Mouse (Mus musculus): ENCODE measurements at regions not wholly inside any gene's neighbourhood (a gene's known extent, or its start where the extent isn't known, plus 50 kb on each side); places are given as distances from the start of the nearest gene placed in this dataset.
A peak's percentile ranks its signal among the peaks of the same experiment; 100 is the strongest.

DNA sequence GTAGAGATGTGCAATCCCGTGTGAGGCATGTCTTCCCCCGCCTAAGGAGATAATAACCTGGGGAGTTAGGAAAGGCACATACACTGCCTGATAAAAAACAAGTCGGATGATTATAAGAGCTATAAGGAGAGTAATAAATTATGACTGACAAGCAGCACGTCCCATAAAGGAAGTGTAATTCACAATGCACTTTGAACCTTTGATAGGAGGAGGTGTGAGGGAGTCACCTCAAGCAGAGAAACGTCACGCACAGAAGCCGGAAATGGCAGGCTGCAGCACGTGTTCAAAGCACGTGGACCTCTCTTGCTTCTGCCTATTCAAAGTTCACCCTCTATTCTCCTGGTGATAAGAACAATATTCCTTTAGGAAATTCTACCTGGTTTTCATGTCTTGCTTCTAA, 154.4 kb upstream of the Dyrk2 start:
- Histone ChIP-seq H3K9ac (ENCODE audit: low read length) (no peak overlapping the region), H3K4me3 (replicated peaks; ENCODE audit: low read length) (no peak overlapping the region), H3K9me3 (replicated peaks; ENCODE audit: control insufficient read depth, low read length) (no peaks in the 10 kb centered on the region), H3K4me1 (ENCODE audit: control insufficient read depth, insufficient read depth, low read length) (no peaks in the 10 kb centered on the region), H3K36me3 (ENCODE audit: control insufficient read depth, insufficient read depth, low read length) (no peaks in the 10 kb centered on the region), H3K27ac (ENCODE audit: low read length) (no peak overlapping the region), H3K4me2 (ENCODE audit: low read depth, low read length) (no peak overlapping the region), H3K27me3 (ENCODE audit: control insufficient read depth, insufficient read depth, low read length) (no peaks in the 10 kb centered on the region)
- ATAC-seq (ENCODE audit: insufficient read depth, low FRiP score) = peak; percentile 62; the same call in 1 of the 2 replicates
- whole genome bisulfite sequencing = 36% methylated on average over 9 of the region's 9 CpGs

DNA sequence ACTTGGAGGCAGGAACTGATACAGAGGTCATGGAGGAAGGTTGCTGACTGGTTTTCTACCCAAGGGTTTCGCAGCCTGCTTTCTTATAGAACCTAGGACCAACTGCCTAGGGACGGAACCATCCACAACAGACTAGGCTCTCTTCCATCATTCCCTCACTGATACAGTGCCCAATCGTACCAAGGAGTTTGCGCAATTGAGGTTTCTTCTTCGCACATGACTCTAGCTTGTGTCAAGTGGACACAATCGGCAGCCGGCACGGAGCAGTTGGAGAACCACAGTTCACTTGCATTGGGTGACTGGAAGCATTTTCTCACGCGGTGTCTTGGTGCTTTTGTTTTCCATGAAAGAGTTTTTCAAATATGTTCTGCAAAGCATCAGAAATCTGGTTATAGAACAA, 149.1 kb upstream of the Dyrk2 start:
- ATAC-seq (ENCODE audit: insufficient read depth, low FRiP score) = no peak
- H3K27me3 ChIP-seq (ENCODE audit: control insufficient read depth, insufficient read depth, low read length) = no peaks in the 10 kb centered on the region
- no peak overlapping the region for H3K9ac ChIP-seq (ENCODE audit: low read length)
- 93% methylated on average over 10 of the region's 10 CpGs for WGBS
- no peaks in the 10 kb centered on the region for H3K9me3 ChIP-seq (replicated peaks; ENCODE audit: control insufficient read depth, low read length)
- H3K4me2 ChIP-seq (ENCODE audit: low read depth, low read length) = no peak overlapping the region
- H3K36me3 ChIP-seq (ENCODE audit: control insufficient read depth, insufficient read depth, low read length) = no peaks in the 10 kb centered on the region
- no peaks in the 10 kb centered on the region for H3K4me1 ChIP-seq (ENCODE audit: control insufficient read depth, insufficient read depth, low read length)
- H3K4me3 ChIP-seq (replicated peaks; ENCODE audit: low read length) = no peak overlapping the region
- no peak overlapping the region for H3K27ac ChIP-seq (ENCODE audit: low read length)

DNA sequence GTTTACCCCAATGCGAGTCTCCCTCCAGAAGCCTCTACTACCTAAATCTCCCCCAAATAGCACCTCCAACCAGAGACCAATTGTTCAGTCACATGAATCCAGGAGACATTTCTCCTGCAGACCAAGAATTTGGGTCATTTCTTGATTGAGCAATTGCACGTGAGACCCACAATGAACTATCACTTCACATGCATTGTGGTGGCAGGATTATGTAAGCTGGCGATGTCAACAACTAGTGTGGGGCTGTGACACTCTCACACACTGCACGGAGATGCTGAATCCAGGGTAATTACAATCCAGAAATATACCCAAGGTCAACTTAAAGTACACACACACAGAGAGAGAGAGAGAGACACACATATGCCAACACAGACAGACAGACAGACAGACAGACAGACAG, 148.5 kb upstream of the Dyrk2 start:
- no peaks in the 10 kb centered on the region for H3K27me3 ChIP-seq (ENCODE audit: control insufficient read depth, insufficient read depth, low read length)
- H3K4me3 ChIP-seq (replicated peaks; ENCODE audit: low read length) = no peak overlapping the region
- H3K36me3 ChIP-seq (ENCODE audit: control insufficient read depth, insufficient read depth, low read length) = no peaks in the 10 kb centered on the region
- no peak overlapping the region for H3K4me2 ChIP-seq (ENCODE audit: low read depth, low read length)
- H3K4me1 ChIP-seq (ENCODE audit: control insufficient read depth, insufficient read depth, low read length) = no peaks in the 10 kb centered on the region
- no peak overlapping the region for H3K9ac ChIP-seq (ENCODE audit: low read length)
- no peaks in the 10 kb centered on the region for H3K9me3 ChIP-seq (replicated peaks; ENCODE audit: control insufficient read depth, low read length)
- ATAC-seq (ENCODE audit: insufficient read depth, low FRiP score) = no peak
- whole genome bisulfite sequencing = 91% methylated on average over 4 of the region's 4 CpGs
- no peak overlapping the region for H3K27ac ChIP-seq (ENCODE audit: low read length)

DNA sequence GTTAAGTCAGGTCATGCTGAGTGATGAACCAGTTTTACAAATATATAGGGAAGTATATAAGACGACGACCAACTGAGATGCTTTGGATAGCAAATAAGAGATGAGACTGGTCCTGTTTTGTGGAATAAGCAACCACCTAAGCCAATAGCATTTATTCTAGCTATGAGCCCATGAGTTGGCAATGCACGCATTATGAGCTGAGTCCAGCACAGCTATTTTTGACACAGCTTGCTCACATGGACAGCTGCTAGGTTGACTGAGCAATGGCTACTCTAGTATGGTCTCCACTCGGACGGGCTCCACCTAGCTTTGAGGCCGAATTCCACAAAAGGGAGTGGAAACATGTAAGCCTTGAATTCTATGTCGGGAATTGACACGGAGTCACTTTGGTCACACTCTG, 146.1 kb upstream of the Dyrk2 start:
- Histone ChIP-seq H3K9me3 (replicated peaks; ENCODE audit: control insufficient read depth, low read length) (no peaks in the 10 kb centered on the region), H3K4me3 (replicated peaks; ENCODE audit: low read length) (no peak overlapping the region), H3K4me1 (ENCODE audit: control insufficient read depth, insufficient read depth, low read length) (peaks cover 8% of the 10 kb centered on the region; the same call in 1 of the 2 replicates), H3K27ac (ENCODE audit: low read length) (no peak overlapping the region), H3K9ac (ENCODE audit: low read length) (no peak overlapping the region), H3K4me2 (ENCODE audit: low read depth, low read length) (no peak overlapping the region), H3K36me3 (ENCODE audit: control insufficient read depth, insufficient read depth, low read length) (no peaks in the 10 kb centered on the region), H3K27me3 (ENCODE audit: control insufficient read depth, insufficient read depth, low read length) (no peaks in the 10 kb centered on the region)
- no peak for ATAC-seq (ENCODE audit: insufficient read depth, low FRiP score)
- 87% methylated on average over 8 of the region's 8 CpGs for WGBS

DNA sequence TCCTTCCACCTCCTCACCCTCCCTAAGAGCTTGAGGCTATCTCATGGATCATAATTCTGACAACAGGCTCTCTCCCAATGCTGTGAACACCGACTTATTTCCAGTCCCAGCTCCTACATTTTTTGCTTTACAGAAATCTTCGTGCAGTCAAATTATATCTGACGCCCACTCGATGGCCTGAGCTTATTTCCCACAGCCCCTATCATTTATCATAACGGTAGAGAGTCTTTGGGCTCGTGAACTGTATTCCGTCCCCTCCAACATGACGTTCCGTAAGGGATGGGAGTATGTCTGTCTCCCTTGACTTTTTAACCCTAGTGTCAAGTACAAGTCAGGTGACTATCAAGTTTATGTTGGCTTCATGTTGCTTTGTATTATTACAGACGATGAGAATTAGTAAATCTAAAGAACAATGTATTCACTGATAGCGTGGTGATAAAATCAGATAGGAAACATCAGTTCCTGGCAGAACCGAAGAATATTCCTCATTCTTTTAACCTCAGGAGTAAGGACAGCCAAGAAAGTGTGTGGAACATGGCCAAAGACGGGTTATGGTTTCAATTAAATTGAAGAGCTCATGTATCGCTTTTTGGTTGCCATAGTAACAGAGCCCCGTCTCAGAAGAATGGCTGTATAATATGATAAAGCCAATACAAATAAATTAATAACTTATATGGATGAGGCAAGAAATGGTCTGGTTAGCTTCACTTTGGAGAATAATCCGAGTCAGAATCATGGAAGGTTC, 145.5 kb upstream of the Dyrk2 start:
- no peak overlapping the region for H3K4me2 ChIP-seq (ENCODE audit: low read depth, low read length)
- no peaks in the 10 kb centered on the region for H3K36me3 ChIP-seq (ENCODE audit: control insufficient read depth, insufficient read depth, low read length)
- 60% methylated on average over 16 of the region's 16 CpGs for WGBS
- H3K9ac ChIP-seq (ENCODE audit: low read length) = no peak overlapping the region
- no peaks in the 10 kb centered on the region for H3K9me3 ChIP-seq (replicated peaks; ENCODE audit: control insufficient read depth, low read length)
- ATAC-seq (ENCODE audit: insufficient read depth, low FRiP score) = no peak
- H3K27ac ChIP-seq (ENCODE audit: low read length) = no peak overlapping the region
- peaks cover 14% of the 10 kb centered on the region for H3K4me1 ChIP-seq (ENCODE audit: control insufficient read depth, insufficient read depth, low read length)
- no peaks in the 10 kb centered on the region for H3K27me3 ChIP-seq (ENCODE audit: control insufficient read depth, insufficient read depth, low read length)
- no peak overlapping the region for H3K4me3 ChIP-seq (replicated peaks; ENCODE audit: low read length)

DNA sequence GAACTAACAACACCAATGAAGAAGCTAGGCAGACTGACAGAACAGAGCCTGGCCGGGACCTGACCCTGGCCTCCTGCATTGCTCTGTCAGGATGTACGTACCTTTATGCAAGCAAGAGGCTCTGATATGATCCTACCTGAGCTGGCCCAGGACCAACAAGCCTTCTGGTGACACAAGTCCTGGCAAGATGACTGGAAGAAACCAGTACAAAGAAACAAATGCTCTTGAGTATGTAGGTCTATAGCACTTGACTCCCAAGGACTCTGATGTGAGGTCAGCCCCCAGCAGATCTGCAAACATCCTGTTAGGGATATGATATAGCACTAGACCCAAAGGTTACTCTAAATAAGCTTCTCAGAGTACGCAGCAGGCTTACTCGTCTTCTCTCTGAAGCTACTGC, 144.7 kb upstream of the Dyrk2 start:
- WGBS = 59% methylated on average over 4 of the region's 4 CpGs
- Histone ChIP-seq H3K9ac (ENCODE audit: low read length) (no peak overlapping the region), H3K4me2 (ENCODE audit: low read depth, low read length) (no peak overlapping the region), H3K9me3 (replicated peaks; ENCODE audit: control insufficient read depth, low read length) (no peaks in the 10 kb centered on the region), H3K4me1 (ENCODE audit: control insufficient read depth, insufficient read depth, low read length) (peaks cover 14% of the 10 kb centered on the region), H3K27ac (ENCODE audit: low read length) (no peak overlapping the region), H3K4me3 (replicated peaks; ENCODE audit: low read length) (no peak overlapping the region), H3K36me3 (ENCODE audit: control insufficient read depth, insufficient read depth, low read length) (no peaks in the 10 kb centered on the region), H3K27me3 (ENCODE audit: control insufficient read depth, insufficient read depth, low read length) (no peaks in the 10 kb centered on the region)
- ATAC-seq (ENCODE audit: insufficient read depth, low FRiP score) = no peak

DNA sequence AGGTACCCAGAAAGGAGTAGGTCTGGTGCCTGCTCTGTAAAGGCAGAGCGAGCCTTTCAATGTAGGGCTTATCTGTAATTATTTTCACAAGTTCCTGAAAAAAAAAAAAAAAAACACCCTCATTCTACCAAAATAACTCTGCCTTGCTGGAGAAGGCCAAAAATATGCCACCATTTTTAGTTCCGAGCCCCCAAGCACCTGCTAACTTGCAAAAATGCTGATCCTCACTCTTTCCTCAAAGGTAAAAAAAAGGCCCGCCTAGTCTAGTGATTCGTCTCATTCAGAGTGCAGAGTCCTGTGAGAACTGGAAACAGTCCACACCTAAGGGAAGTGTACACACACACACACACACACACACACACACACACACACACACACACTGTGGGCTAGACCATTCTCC, 143.7 kb upstream of the Dyrk2 start:
- Histone ChIP-seq H3K4me1 (ENCODE audit: control insufficient read depth, insufficient read depth, low read length) (peaks cover 14% of the 10 kb centered on the region), H3K36me3 (ENCODE audit: control insufficient read depth, insufficient read depth, low read length) (no peaks in the 10 kb centered on the region), H3K9me3 (replicated peaks; ENCODE audit: control insufficient read depth, low read length) (no peaks in the 10 kb centered on the region), H3K27me3 (ENCODE audit: control insufficient read depth, insufficient read depth, low read length) (no peaks in the 10 kb centered on the region), H3K4me2 (ENCODE audit: low read depth, low read length) (no peak overlapping the region), H3K9ac (ENCODE audit: low read length) (no peak overlapping the region), H3K27ac (ENCODE audit: low read length) (no peak overlapping the region), H3K4me3 (replicated peaks; ENCODE audit: low read length) (no peak overlapping the region)
- ATAC-seq (ENCODE audit: insufficient read depth, low FRiP score) = no peak
- 73% methylated on average over 4 of the region's 4 CpGs for WGBS

DNA sequence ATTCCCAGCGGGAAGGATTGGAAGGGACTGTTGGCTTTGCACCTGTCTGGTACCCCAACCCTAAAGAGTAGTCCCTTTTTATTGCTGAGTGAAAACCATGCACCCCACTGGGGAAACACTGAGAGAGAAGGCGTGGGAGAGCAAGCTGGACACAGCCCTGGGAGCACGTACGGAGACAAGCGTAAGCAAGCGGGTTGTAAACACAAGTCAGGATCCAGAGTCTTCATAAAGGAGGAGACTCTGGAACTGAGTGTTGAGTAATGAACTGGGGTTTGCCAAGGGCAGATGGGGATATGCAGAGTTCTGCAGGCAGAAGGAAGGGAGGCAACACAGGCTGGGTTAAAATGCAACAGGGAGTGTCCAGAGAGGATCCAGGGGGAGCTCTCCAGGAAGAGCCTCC, 141.5 kb upstream of the Dyrk2 start:
- H3K9ac ChIP-seq (ENCODE audit: low read length) = 0 out of 2 replicates have a peak overlapping the region, but pooled peaks have one; percentile 22
- H3K4me2 ChIP-seq (ENCODE audit: low read depth, low read length) = 0 out of 2 replicates have a peak overlapping the region, but pooled peaks have one; percentile 19

DNA sequence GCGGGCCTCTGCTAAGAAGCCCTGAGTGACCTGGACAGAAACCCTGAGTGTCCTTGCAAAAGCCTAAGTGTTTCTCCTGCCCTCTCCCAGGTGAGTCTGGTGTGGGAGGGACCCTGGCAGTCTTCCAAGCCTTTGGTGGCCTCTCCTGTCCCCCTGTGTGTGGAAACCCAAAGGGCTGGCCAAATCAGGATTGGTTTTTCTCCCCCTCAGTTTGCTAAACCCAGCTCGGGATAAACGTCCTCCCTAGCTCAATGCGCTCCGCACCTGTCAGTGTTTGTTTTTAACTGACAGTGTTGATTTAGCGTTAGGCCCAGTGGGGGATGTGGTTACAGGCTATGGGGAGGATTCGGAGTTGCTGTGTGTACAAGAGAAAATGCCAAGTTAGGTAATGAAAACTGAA, 140.9 kb upstream of the Dyrk2 start:
- 0 out of 2 replicates have a peak overlapping the region, but pooled peaks have one; percentile 19 for H3K4me2 ChIP-seq (ENCODE audit: low read depth, low read length)
- no peaks in the 10 kb centered on the region for H3K9me3 ChIP-seq (replicated peaks; ENCODE audit: control insufficient read depth, low read length)
- H3K36me3 ChIP-seq (ENCODE audit: control insufficient read depth, insufficient read depth, low read length) = no peaks in the 10 kb centered on the region
- ATAC-seq (ENCODE audit: insufficient read depth, low FRiP score) = peak; percentile 87
- H3K4me3 ChIP-seq (replicated peaks; ENCODE audit: low read length) = no peak overlapping the region
- H3K9ac ChIP-seq (ENCODE audit: low read length) = 0 out of 2 replicates have a peak overlapping the region, but pooled peaks have one; percentile 22
- peaks cover 14% of the 10 kb centered on the region for H3K4me1 ChIP-seq (ENCODE audit: control insufficient read depth, insufficient read depth, low read length)
- H3K27ac ChIP-seq (ENCODE audit: low read length) = peak overlapping the region; percentile 66
- 13% methylated on average over 7 of the region's 7 CpGs for WGBS
- H3K27me3 ChIP-seq (ENCODE audit: control insufficient read depth, insufficient read depth, low read length) = no peaks in the 10 kb centered on the region

More for the DNA sequence above, 141.5 kb upstream of the Dyrk2 start:
- no peaks in the 10 kb centered on the region for H3K27me3 ChIP-seq (ENCODE audit: control insufficient read depth, insufficient read depth, low read length)
- H3K4me1 ChIP-seq (ENCODE audit: control insufficient read depth, insufficient read depth, low read length) = peaks cover 14% of the 10 kb centered on the region
- peak overlapping the region; percentile 64 for H3K27ac ChIP-seq (ENCODE audit: low read length)
- no peaks in the 10 kb centered on the region for H3K36me3 ChIP-seq (ENCODE audit: control insufficient read depth, insufficient read depth, low read length)
- no peaks in the 10 kb centered on the region for H3K9me3 ChIP-seq (replicated peaks; ENCODE audit: control insufficient read depth, low read length)
- no peak for ATAC-seq (ENCODE audit: insufficient read depth, low FRiP score)
- 44% methylated on average over 6 of the region's 6 CpGs for WGBS
- H3K4me3 ChIP-seq (replicated peaks; ENCODE audit: low read length) = no peak overlapping the region
